Mouse (Mus musculus) hematopoietic multipotent progenitor cell, adult 10-12 weeks (in vitro differentiated cells): ENCODE results near the gene Vmn1r17. TPM values are rescaled to one million over a fixed set of nuclear protein-coding genes. Genes with fewer than 3 reads are reported as not detected.

Experiments
- polyA plus RNA-seq: library from polyadenylated mRNA; stranded (reverse); fragments of >175 nt; gene quantifications from 2 replicates; pipeline ENCODE4 v1.2.3, GENCODE M21; 2012; ENCODE audit warnings: low replicate concordance

The Vmn1r17 gene
- polyA plus RNA-seq, result not detected in 2 replicates

GRCm38 (mm10) chr6:57363627-57364026 lies at the start of gene Vmn1r17:
TSS of gene Vmn1r17 (minus strand) at chr6:57363727.

DNA sequence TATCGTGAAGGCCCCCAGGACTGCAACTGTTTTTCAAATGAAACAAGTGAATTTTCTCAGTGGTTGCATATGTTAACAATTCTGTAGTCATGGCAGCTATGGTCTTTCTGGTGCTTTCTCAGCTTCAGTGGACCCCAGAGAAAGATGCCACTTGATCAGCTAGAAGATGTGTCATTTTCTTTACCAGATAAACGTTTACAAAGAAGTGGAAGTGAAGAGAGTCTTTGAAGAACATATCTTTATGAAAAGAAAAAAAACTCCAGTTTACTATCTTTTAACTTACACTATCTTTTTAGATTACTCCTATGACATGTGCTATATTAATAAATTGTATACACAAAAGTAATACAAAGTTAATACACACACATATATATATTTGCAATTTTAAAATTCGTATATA lies 40.0 kb upstream of the Vmn1r17 start, which contains the start of gene Vmn1r19:
Vmn1r19 (plus strand) TSS at position 301 of the 400 bp plus-strand sequence.

DNA sequence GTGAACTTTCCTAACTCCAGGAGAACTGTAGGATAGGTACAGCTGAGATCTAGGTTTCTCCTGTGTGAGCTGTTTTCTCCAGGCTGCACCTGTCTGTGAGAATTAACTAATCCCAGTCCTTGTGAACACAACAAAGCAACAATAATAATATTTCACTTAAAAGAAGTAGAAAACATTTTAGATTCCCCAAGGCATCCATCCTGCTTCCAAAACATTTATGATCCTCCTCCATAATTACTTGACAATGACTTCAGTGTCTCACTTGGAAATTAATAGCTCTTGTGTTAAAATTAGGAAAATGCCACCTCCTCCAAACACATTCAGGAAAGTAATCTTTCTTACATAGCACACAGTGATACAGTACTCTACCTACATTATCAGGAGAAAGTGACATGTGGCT lies 32.2 kb upstream of the Vmn1r17 start, which contains the start of gene Vmn1r18:
Vmn1r18 (minus strand) TSS at position 101 of the 400 bp plus-strand sequence.

GRCm38 (mm10) chr6:57329394-57329793 lies 34.1 kb downstream of the Vmn1r17 start, which contains the start of gene Vmn1r16:
TSS of gene Vmn1r16 (minus strand) at chr6:57329494.

Other genes starting within 250 kb of the Vmn1r17 start
- gene Vmn1r11, start 230.3 kb downstream of the Vmn1r17 start, polyA plus RNA-seq, result not detected in 2 replicates
- gene Vmn1r12, start 206.8 kb downstream of the Vmn1r17 start, polyA plus RNA-seq, result not detected in 2 replicates
- gene Vmn1r13, start 160.4 kb downstream of the Vmn1r17 start, polyA plus RNA-seq, result not detected in 2 replicates
- gene Vmn1r14, start 132.0 kb downstream of the Vmn1r17 start, polyA plus RNA-seq, result not detected in 2 replicates
- gene Vmn1r15, start 105.8 kb downstream of the Vmn1r17 start, polyA plus RNA-seq, result not detected in 2 replicates
- not detected in 2 replicates for gene Vmn1r16, start 34.2 kb downstream of the Vmn1r17 start, polyA plus RNA-seq
- gene Vmn1r18, start 32.1 kb upstream of the Vmn1r17 start, polyA plus RNA-seq, result not detected in 2 replicates
- not detected in 2 replicates for gene Vmn1r19, start 40.1 kb upstream of the Vmn1r17 start, polyA plus RNA-seq
- not detected in 2 replicates for gene Vmn1r20, start 65.2 kb upstream of the Vmn1r17 start, polyA plus RNA-seq
- gene Ppm1k, start 171.7 kb upstream of the Vmn1r17 start, polyA plus RNA-seq, result 0.40 and 4.0 TPM in 2 replicates
- 13.6 and 26.0 TPM in 2 replicates for gene Herc6, start 217.3 kb upstream of the Vmn1r17 start, polyA plus RNA-seq